Mouse (Mus musculus): ENCODE measurements around the gene Rnf187.

DNA sequence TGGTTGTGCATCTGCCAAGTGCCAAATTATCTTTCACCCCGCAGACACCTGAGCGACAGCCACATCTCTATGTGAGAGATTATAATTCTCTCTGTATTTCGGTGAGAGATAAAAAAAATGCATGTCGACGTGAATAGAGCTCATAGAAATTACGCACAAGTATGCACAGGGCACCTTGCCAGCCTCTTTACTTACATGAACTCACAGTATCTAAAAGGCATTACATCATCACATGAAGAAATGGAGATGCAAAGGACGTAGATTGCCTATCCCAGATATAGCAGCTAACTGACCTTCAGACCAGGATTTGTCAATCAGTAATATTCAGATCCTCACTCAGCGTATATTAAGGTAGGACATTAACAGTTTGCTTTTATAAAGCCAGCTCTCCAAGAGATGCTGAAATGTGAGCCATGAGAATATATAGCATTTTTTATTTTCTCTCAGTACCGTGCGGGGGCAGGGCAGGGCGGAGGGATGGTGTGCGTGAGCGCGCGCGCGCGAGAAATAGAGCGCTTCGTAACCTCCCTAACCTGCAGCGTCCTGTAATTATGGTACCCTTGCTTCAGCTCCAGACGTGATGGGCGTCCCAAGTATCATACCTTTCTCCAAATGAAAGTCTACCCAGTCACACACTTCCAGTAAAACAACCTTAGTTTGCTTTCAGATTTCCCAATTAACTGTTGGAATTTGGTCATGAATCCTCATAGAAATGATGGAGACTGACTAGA lies 9.2 kb upstream of the Rnf187 start:
- no peak for TF ChIP-seq POLR2A (IDR thresholded peaks at IDR 0.05; ENCODE audit: borderline replicate concordance, insufficient read depth, low read length)
- no peak for TF ChIP-seq CTCF (IDR thresholded peaks at IDR 0.05; ENCODE audit: borderline replicate concordance, insufficient read depth, low read depth, low read length)
